Mouse (Mus musculus): ENCODE data around the gene Stxbp2.

DNA sequence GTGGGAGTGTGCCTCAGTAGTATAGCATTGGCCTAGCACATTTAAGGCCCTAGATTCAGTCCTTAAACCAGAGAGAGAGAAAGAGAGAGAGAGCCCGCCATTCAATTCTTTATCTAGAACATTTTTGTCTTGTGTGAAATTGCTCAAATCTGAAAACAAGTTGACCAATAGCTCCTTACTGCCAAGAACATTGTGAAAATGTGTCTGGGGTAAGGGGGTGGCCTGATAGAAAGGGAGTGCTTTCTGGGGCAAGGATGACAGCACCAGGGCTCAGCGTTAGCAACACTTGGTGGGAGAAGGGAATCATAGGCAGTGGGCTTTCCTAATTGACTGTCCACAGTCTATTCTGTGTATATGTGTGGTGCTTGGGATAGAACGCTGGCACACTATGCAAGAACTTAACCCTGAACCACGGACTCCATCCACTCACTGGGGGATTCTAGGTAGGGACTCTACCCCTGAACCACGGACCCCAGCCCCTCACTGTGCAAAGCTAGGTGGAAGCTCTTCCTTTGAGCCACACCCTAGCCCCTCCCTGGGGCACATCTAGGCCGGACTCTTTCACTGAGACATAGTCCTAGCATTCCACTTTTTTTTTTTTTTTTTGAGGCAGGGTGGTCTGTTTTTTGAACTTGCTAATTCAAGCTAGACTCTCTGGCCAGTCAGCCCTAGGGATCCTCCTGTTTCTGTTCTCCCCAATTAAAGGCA is 16.2 kb downstream of the Stxbp2 start:
- TF ChIP-seq EP300 (IDR thresholded peaks at IDR 0.05; ENCODE audit: low read depth), result no peak
- no peak for TF ChIP-seq CTCF (IDR thresholded peaks at IDR 0.05; ENCODE audit: low read depth)

Data from liver, embryonic 14.5 days (tissue).